Mouse (Mus musculus) testis, postnatal 10 days (tissue): ENCODE results near the gene Serpina3b.
A peak's percentile ranks its signal among the peaks of the same experiment; 100 is the strongest.
"Not testable (repeated sequence)": the region's sequence is repeated elsewhere in the genome, so short reads cannot be mapped to it uniquely, and the experiment has no call there.

Experiments used
- DNase-seq: peaks from one replicate; pipeline ENCODE4 v3.0.0; 2021; ENCODE audit warnings: low spot score

The Serpina3b gene

DNA sequence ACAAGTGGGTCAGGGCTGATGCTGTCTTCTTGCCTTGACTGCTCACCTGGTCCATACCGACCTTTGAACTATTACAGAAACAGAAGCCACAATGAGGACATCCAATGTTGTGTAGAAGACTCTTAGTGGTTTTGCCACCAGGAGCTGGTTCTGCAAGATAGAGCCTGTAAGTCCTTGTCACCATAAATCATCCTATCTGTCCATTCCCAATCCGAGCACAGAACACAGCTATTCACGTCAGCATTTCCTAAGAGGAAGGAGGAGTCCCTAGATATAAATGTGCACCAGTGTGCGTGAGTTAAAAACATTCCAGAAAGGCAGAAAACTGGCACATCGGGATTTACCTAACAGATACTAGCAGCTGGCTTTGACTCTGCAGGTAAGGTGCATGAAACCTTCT, at the start of gene Serpina3b:
Gene Serpina3b (plus strand): TSS at position 301 of the 400 bp plus-strand sequence.
- DNase-seq: no peak

DNA sequence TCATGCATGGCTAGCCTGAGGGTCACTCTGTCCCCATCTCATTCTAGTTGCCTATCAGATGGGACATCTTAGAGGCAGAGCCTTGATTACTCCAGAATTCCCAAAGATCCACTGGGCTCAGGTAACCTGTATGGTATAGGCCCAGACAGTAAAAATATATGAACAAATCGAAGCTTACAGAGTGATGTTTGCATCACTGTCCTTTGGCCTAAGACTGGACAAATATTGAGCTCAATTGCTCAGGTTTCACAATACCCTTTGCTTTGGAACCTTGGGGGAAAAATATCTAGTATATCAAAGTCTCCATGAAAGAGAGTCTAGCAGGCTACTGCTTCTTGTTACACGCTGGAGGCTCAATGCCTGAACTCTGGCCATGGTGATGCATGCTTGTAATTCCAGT, 37.7 kb upstream of the Serpina3b start:
- DNase-seq: no peak

DNA sequence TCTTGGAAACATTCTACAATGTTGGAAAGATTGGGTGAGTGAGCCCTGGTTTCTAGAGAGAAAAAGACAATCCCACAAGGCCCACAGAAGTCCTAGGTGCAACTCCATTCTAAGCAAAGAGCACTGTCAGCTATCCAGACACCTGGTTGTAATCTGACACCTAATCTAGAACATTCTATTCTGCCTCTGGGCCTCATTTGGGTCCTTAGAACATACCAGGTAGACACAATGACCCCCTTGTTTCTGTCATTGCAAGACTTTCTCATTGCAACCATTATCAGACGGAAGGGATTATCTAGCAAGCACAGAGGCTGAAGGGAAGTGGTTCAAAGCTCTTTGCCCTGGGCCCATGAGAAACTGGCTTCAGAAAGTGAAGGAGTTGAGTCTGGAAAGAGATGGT, 36.5 kb upstream of the Serpina3b start:
- DNase-seq: no peak

DNA sequence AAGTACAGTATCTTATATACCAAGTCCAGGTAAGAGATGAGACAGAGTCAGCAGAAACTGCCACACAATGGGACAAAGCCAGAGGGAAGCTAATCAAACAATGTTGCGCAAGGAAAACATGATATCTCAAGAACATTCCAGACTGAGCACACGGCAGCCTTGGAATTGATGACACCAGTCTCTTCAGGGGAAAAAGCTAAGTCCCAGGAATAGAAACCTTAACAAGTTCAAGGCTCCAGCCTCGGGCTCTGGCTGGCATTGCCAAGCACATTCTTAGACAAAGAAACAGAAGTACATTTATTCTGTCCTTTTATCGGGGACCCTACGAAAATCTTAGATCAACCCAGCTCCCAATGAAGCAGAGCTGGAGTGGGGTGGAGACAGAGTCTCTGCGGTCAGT, 27.0 kb upstream of the Serpina3b start, which contains the start of gene Serpina5:
Gene Serpina5 (plus strand): TSS at position 346 of the 400 bp plus-strand sequence.
- DNase-seq: no peak

DNA sequence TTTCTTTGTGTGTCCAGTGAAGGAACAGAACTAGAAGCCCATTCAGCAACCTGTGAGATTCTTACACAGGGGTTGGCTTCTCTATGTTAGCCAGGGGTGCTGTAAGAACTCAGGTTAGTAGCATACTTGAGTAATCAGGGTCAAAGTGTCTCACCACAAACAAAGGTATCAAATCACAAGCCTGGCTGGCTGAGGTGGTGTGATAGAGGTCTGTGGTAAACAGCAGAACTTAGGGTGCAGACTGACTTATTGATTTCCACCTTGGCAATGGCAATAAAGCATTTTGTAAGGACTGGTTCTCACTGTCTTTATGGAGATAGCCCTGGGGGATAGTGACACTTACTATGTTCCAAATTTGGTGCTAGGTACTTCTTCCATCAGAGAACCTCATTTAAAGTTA, 21.9 kb upstream of the Serpina3b start:
- no peak for DNase-seq

DNA sequence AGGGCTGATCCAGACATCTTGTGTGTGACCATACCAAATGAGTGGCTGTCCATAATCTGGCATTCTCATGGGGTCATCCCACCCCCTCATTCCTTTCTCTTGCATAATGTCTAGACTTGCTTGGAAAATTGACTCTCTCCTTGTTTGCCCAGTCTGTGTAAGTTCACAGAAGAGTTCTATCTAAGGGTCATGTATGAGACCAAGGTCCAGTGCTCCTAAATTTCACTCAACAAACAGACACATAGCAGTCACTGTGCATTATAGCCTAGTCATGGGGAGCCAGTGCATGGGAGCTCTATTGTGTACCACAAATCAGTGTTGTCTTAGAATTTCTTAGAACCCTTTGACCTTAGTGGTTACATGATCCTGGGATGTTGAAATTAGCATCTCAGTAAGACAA, 20.9 kb upstream of the Serpina3b start:
- DNase-seq: no peak

DNA sequence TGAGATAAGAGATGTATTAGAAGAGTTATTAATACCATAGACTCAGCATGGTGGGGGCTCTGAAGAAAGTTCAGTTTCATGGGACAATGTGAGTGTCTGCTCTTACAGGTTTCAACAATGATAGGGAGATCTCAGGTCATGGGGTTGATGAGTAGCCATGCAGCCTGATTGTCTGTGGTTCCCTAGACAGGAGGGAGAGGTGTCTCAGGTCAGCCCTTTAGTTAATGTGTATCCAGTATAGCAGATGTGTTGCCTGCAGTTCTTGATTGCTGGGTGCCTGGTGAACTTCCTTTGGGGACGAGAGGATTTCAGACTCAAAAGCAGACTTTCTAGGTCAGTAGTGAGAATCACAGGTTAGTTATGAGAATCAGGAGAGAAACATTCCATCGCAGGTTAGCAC, 19.3 kb upstream of the Serpina3b start:
- no peak for DNase-seq

DNA sequence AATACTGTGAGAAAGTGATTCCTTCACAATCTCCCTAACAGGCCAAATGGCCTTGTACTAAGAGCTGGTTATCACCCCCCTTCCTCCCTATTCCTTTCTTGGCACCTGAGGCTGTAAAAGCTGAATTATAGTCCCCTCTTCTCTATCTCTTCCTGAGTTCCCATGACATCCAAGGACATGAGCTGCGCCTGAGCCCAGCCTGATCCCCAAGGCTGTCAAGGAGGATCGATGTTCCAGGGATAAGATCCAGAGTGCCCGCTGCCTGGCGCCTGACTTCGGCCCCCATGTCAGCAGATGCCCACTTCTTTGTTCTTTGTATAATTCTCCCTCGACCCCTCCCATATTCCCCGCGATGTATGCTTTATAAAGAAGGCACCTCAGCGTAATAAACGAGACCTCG, 15.5 kb upstream of the Serpina3b start, which contains the start of gene Serpina3a:
Gene Serpina3a (plus strand): TSS at position 392 of the 400 bp plus-strand sequence.
- DNase-seq: not testable (repeated sequence)

DNA sequence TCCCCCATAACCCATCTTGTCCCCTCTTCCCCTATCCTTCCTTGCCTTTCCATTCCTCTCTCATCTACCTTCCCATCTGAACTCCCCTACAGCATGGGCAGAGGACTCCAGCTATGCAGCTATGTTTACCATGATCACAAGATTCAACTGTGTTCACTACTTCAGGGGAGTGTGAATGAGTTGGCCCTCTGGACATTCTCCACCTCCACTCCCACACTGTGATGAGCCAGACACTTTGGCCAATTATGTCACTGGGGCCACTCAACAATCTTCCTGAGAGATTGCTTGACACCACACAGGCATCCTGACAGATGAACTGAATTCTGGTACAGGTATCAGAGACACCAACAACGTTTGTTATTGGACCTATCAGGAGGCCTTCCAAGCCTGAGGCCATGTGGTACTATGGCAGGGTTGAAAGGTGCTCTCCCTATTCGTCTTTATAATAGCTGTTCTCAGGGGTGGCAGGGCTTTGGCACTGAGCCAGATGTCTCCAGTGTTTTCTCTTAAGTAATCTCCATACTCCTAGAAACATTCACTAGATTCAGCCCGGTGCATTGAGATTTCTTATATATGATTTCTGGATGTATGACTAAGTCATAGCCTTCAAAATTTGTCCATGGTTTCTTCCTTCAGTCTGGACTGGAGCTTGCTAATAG, 12.7 kb upstream of the Serpina3b start:
- no peak for DNase-seq

DNA sequence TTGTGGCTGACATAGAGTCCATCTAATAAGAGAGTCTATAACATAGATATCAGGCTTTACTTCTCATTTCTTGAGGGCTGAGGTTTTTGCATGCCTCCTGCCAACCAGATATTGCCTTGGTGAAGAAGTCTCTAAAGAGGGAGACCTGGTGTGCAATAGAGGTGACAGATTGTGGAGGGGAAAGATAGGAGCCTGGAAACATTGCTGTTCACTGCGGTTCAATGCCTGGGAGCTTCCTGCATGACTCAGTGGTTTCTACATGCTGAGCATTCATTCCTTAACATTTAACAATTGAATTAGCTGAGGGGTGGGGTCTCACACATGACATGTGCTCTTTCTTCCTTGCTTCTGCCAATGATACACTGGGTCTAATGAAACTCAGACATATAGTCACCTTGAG, 4.7 kb upstream of the Serpina3b start:
- no peak for DNase-seq

DNA sequence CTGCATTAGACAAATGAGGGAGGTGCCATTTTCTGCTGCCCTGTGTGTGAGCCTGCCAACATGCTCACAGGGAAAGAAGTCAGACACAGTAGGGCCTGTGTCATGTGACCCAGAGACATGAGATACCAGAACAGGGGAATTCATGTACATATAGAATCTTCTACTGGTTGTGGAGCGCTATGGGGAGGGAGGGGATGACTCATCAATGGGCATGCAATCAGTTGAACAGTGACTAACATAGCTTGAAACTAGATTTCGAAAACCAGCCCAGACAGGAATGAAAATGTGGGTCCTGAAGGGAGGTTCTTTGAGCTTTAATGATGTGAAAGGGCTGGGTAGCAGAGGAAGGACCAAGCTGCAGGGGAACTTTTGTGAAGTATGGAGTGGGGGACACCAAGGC, 3.8 kb upstream of the Serpina3b start:
- no peak for DNase-seq

DNA sequence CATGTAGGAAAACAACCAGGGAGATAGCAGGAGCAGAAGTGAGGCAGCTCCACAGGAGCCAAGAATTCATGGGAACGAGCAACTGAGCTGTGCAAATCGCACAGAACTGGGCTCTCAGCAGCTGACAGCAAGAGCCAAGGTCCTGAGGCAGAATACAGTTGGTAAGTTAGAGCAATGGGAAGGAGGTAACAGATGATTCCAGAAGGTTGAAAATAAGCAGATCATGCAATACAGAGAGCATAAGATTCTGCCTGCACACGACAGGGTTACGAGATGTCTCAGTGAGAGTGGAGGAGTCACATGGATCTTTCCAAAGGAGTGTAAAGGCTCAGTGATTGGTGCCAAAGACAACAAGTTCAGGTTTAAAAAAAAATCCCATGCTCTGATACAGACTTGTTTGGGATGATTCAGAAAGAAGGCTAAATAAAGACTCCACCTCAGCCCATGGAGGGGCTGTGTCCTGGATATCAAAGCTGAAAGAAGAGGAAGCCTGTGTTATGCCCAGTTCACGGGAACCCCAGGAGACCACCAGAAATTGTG, 2.7 kb upstream of the Serpina3b start:
- no peak for DNase-seq

DNA sequence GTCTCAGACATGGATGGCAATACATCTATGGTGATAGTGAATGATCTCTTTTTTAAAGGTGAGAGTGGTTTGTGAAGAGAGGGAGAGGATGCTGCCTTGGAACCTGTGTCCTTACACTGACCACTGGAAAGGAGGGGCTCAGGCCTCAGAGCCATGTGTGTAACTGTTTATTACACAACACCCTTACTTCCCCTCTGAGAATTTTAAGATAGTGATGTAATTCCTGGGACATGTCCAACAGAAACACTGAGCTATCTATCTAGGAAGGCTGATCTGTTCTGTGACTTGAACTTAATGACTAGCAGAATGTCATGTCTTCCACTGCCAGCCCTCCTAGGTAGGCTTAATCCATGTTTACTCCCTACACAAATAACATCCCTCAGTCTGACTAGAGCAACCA, 3.2 kb downstream of the Serpina3b start:
- no peak for DNase-seq

DNA sequence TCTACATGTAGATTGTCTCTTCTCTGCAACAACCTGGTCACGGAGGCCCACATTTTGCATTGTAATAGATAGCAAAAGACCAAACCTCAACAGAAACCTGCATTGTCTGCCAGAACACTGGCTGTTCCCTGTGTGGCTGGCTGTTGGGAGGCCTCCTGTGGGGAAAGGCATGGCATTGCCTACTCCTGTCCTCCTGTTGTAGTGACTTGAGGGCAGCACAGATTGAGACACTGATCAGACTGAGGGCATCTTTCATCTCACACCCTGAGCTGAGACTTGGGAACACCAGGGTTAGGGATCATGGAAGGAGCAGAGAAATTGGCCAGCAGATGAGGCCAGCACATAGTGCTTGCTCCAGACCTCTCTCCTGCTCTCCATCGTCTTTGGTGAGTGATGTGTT, 10.4 kb downstream of the Serpina3b start:
- peak; percentile 19 for DNase-seq

DNA sequence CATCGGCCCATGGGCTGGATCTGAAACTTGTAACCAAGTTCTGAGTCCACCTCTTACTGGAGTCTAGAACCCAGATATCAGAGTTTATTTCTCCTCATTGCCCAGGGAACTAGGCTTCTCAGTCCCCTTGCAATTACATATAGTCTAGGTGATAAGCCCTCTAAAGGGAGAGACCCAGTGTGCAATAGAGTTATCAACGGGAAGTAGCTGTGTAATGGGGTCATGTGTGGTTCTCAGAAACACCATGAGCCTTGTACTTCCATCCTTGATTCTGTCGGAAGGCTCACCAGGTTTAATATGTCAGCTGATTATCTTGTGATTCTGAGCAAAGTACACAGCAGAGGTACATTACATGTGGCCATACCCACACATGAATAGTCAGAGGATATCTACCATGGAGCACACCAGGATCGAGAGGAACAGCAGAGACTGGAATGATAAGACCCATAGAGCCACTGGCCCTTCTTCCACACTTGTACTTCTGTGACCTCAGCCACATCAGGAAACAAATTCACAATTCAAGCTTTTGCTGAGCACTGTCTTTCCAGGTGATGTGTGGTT, 12.8 kb downstream of the Serpina3b start:
- no peak for DNase-seq

DNA sequence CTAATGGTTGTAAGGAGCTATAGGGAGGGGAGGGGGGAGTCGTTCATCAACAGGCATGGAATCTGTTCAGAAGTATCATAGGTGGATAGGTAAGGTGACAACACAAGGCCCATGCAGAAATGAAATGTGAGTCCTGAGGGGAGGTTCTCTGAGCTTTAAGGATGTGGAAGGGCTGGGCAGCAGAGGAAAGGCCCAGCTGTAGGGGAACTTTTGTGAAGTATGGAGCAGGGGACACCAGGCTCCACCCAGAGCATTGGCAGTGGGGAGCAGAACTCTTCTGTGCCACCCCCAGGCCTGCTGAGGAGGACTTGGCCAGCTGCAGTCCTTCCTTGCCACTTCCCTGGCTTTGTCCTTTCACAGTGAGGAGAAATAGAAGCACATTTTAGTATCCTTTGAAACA, 13.7 kb downstream of the Serpina3b start:
- no peak for DNase-seq

DNA sequence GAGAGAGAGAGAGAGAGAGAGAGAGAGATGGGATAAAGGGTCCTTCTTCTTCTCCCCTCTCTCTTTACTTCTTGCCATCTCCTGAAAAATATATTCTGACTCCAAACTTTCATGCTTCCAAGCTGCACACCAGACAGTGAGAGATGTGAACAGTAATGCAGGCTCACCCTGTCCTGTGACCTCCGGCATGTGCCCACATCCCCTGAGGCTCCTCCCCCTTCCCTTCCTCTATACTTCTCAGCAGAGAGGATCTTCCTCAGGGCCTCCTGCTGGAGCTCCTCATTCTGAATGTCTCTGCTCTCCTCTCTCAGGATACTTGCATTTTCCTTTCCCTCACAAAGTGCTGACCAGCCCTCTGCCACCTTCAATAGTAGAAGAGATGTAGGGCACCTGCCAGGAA, 14.6 kb downstream of the Serpina3b start:
- DNase-seq: no peak

DNA sequence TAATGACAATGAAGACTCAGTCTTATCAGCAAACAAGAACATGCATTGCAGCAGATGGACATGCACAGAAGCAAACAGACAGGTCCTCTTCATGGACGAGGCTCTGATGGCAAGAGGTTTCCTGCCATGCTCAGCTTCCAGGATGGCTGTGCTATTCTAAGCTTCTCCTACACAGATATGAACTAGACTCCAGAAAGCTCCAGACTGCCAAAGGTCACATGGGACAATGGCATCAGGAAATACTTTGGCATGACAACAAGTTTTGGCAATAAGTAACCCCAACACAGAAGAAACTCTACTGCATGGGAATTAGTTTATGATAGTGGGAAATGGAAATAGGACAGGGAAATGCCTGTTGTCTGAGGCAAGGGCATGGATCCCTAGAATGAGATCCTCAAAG, 15.5 kb downstream of the Serpina3b start:
- no peak for DNase-seq

DNA sequence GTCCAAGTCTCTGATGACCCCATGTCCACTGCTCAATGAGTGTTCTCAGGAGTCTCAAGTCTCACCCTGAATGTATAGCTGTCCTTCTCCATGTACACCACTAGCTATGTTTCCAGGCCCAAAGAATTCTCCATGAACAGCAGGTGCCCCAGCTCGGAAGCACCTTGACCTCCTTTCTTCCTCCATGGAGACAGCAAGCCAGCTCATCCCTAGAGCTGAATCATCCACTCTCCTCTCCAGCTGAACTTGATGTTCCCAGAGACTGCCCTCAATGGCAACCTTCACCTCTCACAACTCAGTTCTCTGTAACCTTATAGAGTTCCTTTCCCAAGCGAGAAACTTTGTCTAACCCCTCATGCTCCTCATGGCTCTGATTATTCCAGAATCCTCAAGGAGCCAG, 17.8 kb downstream of the Serpina3b start:
- no peak for DNase-seq

DNA sequence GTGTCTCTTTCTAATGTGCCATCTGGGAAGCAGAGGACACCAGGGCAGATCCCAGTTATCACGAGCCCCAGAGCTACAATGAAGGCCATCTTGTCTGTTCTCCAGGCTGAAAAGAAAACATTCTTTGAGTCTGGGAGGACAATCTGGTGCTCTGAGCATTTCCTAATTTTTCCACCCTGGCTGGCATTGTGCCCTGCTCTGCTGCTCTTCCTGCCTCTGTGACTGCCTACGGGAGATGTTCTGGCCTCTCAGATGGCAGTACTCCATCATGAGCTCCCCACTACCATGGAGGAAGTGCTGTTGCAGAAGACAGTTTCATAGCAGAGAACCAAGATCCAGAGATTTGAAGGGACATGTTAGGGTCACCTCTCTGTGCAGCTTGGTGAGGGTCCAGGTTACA, 24.2 kb downstream of the Serpina3b start:
- no peak for DNase-seq

DNA sequence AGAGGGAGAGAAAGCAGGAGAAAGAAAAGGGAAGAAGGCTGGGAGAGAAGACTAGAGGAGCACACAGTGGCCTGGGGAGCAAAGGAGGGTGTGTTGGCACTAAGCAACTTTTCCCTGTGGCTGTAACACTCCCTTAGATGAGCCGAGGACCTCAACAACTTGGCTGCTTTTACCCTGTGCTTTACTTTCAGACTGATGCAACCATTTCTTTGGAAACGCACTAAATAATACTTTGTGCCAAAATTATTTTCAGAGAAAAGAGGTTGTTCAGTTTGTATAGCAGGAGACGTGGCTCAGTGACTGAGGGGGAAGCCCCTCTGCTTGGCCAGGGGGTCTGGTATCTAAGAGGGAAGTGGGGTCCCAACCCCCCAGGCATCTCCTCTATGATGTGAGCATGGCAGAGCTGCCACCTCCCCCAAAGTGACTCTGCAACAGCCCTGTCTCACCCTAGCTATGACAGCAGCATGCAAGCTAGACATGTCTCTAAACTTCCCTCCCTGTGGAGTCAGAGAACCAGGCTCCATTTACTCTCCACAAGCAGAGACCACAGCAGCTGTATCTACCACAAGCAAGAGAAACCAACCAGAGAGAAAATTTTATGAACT, 25.3 kb downstream of the Serpina3b start:
- DNase-seq: no peak

DNA sequence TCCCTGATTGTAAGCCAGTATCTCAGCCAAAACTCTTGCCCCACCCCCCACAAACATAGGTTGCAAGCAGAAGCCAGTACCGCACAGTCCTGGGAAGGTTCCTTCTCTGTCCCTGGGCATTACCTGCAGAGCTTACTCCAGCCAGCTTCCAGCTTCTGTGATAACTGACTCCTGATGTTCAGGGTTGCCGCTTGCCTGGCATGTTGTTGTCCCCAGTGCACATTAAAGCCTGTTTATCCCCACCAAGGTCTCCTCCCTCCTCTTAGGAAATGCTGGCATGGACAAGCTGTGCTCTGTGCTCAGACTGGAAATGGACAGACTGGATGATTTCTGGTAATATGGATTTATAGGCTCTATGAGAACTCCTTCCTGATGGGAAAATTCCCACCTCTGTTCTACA, 25.9 kb downstream of the Serpina3b start, which contains the start of gene Serpina3c:
Gene Serpina3c (minus strand): TSS at position 215 of the 400 bp plus-strand sequence.
- DNase-seq: peak; percentile 49

DNA sequence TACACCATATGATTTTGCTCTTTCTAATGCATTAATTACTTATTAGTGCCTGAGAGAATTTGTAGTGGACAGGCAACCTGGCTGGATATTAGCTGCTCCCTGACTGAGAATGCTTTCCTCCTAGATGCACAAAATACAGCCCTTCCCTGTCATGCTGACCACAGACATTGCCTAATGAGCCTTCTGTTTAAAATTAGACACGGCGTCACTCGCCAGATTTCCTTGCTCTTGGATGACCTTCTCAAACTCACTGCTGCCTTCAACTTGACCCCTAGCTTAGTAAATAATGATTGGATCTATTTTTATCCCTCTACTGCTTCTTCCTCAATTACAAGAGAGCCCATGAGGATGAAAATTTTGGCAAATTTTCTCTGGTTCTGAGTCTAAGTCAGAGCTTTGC, 47.0 kb downstream of the Serpina3b start:
- DNase-seq: no peak
